Mouse (Mus musculus) ES-E14 (cell line): ENCODE data around the gene Trim30c. TPM values are rescaled to one million over a fixed set of nuclear protein-coding genes. Genes with fewer than 3 reads are reported as not detected.

Source experiments
- DNase-seq: peaks from one replicate; pipeline ENCODE4 v3.0.0-alpha.2; 2013; ENCODE audit warnings: low read depth, low spot score
- H3K27ac ChIP-seq: 2 replicates; pipeline ENCODE4 v1.5.1; 2012; ENCODE audit warnings: low read depth, mild to moderate bottlenecking, low read length, moderate library complexity, mixed read lengths; ENCODE audit not compliant: poor library complexity, insufficient read depth, severe bottlenecking
- H3K36me3 ChIP-seq: 2 replicates; pipeline ENCODE4 v1.6.1; 2012; ENCODE audit warnings: mild to moderate bottlenecking, low read length, moderate library complexity, mixed read lengths; ENCODE audit not compliant: control insufficient read depth, poor library complexity, insufficient read depth, severe bottlenecking
- H3K4me1 ChIP-seq, 2 experiments: fragments of 150-350 bp in 1 of 2; sonication (generic) in 1 of 2; 2 replicates each; pipeline ENCODE4 v1.6.1; 2012; ENCODE audit warnings: low read length in 2 of 2, mild to moderate bottlenecking in 1 of 2, mixed read lengths in 1 of 2; ENCODE audit not compliant: control insufficient read depth in 2 of 2, insufficient read depth in 2 of 2, poor library complexity in 1 of 2
- H3K4me3 ChIP-seq, 2 experiments: fragments of 150-350 bp in 1 of 2; sonication (generic) in 1 of 2; 2 replicates each; pipeline ENCODE4 v1.5.1; 2012; ENCODE audit warnings: low read length in 2 of 2, low read depth in 1 of 2, mild to moderate bottlenecking in 1 of 2, mixed read lengths in 1 of 2; ENCODE audit not compliant: insufficient read depth in 1 of 2, poor library complexity in 1 of 2, severe bottlenecking in 1 of 2
- H3K9ac ChIP-seq: 2 replicates; pipeline ENCODE4 v1.6.1; 2012; ENCODE audit warnings: low read depth, mild to moderate bottlenecking, low read length, mixed read lengths; ENCODE audit not compliant: poor library complexity, insufficient read depth, severe bottlenecking
- H3K9me3 ChIP-seq: fragments of 150-350 bp; sonication (generic); 2 replicates; pipeline ENCODE4 v1.6.1; 2012; ENCODE audit warnings: low read depth, mild to moderate bottlenecking, low read length; ENCODE audit not compliant: control insufficient read depth, insufficient read depth
- CHD2 ChIP-seq: IDR thresholded peaks from 2 replicates; pipeline ENCODE4 v1.6.1; 2014; ENCODE audit warnings: mild to moderate bottlenecking, low read depth, low read length, inconsistent platforms
- HCFC1 ChIP-seq: IDR thresholded peaks from 2 replicates; pipeline ENCODE4 v1.6.1; 2012; ENCODE audit warnings: low read length, inconsistent platforms, borderline replicate concordance; ENCODE audit not compliant: insufficient read depth
- MAFK ChIP-seq: IDR thresholded peaks from 2 replicates; pipeline ENCODE4 v1.6.1; 2014; ENCODE audit warnings: mild to moderate bottlenecking, low read depth, low read length, inconsistent platforms; ENCODE audit not compliant: insufficient read depth
- ZC3H11A ChIP-seq: IDR thresholded peaks from 2 replicates; pipeline ENCODE4 v1.6.1; 2012; ENCODE audit warnings: low read depth, mild to moderate bottlenecking, inconsistent platforms, low read length, borderline replicate concordance
- ZNF384 ChIP-seq: IDR thresholded peaks from 2 replicates; pipeline ENCODE4 v1.6.1; 2012; ENCODE audit warnings: low read depth, low read length, inconsistent platforms
- in situ Hi-C, 2 experiments: fragments of 600-800 bp; cut with MboI; formaldehyde crosslinking; loops; one replicate each; pipeline ENCODE4 v1.15.1; 2025; ENCODE audit warnings: low sequenced_read_pairs in 2 of 2, inconsistent platforms in 1 of 2; ENCODE audit not compliant: unreplicated experiment in 2 of 2
- total RNA-seq: library from RNA; depleted of rRNA; stranded (reverse); fragments of 300-350 nt; gene quantifications from 2 replicates; pipeline ENCODE4 v1.2.3, GENCODE M21; 2012; rRNA removed

Gene Trim30c
- total RNA-seq, result not detected in 2 replicates

DNA sequence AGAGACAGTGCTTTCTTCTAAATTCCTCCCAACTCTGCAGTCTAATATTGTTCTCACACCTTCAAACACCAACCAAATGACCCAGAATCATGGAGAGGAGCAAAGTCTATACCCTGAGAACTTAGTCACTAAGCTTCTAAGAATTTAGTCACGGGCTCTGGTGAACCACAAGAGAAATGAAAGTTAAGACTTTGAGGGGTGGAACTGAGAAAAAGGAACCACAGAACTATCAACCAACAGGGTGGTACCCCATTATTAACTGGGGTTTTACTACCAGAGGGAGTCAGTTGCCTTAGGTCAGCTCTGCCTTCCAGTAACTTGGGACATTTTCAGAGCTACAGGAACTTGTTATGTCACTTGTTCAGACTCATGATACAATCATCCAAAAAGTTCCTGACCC is at the start of gene Trim30c:
Gene Trim30c (minus strand): TSS at position 140 of the 400 bp plus-strand sequence.
- TF ChIP-seq MAFK (no peak), HCFC1 (no peak), ZNF384 (no peak), CHD2 (no peak), ZC3H11A (no peak)
- Histone ChIP-seq H3K36me3 (no peaks in the 10 kb centered on the region), H3K4me1 (no peaks in the 10 kb centered on the region), H3K9ac (no peak within 1 kb of the TSS), H3K4me3 (no peak within 1 kb of the TSS), H3K9me3 (no peaks in the 10 kb centered on the region), H3K27ac (no peak within 1 kb of the TSS)
- no peak for DNase-seq
- in situ Hi-C loops, result no loop called here

GRCm38 (mm10) chr7:104445961-104446645 is 45.5 kb upstream of the Trim30c start:
- TF ChIP-seq ZNF384, result no peak
- TF ChIP-seq HCFC1, result no peak
- TF ChIP-seq MAFK, result no peak
- TF ChIP-seq ZC3H11A, result no peak
- TF ChIP-seq CHD2, result no peak
- H3K9me3 ChIP-seq, result no peaks in the 10 kb centered on the region
- no peaks in the 10 kb centered on the region for H3K36me3 ChIP-seq
- peak; percentile 15 for DNase-seq
- H3K9ac ChIP-seq, result no peak overlapping the region
- H3K4me3 ChIP-seq, result no peak overlapping the region
- in situ Hi-C loops, result no loop called here
- no peak overlapping the region for H3K27ac ChIP-seq
- H3K4me1 ChIP-seq, result no peaks in the 10 kb centered on the region

- no peaks in the 10 kb centered on the region for H3K36me3 ChIP-seq
- TF ChIP-seq ZNF384 (no peak), CHD2 (no peak), HCFC1 (no peak)
- no peak overlapping the region for H3K27ac ChIP-seq
- no peaks in the 10 kb centered on the region for H3K9me3 ChIP-seq
- no peak for DNase-seq
- no peaks in the 10 kb centered on the region for H3K4me1 ChIP-seq
- H3K9ac ChIP-seq, result no peak overlapping the region
- H3K4me3 ChIP-seq, result no peak overlapping the region
- in situ Hi-C loops, result no loop called here
Measured at GRCm38 (mm10) chr7:104404460-104404950, 3.9 kb upstream of the Trim30c start.

DNA sequence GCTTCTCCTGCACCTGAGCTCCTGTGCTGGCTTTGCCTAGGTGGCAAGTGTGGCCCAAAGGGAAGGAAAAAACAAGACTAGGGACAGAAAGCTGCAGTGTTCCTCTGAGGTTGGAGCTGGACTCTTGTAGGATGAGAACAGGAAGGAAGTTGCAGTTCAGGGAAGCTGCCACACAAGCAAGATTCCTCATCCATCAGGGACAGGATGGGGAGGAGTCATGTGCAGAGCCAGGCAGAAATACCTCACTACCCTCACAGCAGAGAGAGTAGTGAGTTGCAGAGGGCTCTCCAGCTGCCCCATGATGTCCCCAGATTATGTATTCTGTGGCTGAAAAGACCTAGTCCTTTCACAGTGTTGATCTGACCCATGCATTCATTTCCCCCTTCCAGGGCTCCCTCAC is 503 bp upstream of the Trim30c start:
- Histone ChIP-seq H3K4me3 (no peak overlapping the region), H3K36me3 (no peaks in the 10 kb centered on the region), H3K4me1 (no peaks in the 10 kb centered on the region), H3K27ac (no peak overlapping the region), H3K9me3 (no peaks in the 10 kb centered on the region), H3K9ac (no peak overlapping the region)
- in situ Hi-C loops, result no loop called here
- no peak for DNase-seq
- TF ChIP-seq CHD2, result no peak
- TF ChIP-seq HCFC1, result no peak
- no peak for TF ChIP-seq ZNF384
- TF ChIP-seq ZC3H11A, result no peak
- no peak for TF ChIP-seq MAFK
